Mouse (Mus musculus): ENCODE measurements at regions not wholly inside any gene's neighbourhood (a gene's known extent, or its start where the extent isn't known, plus 50 kb on each side); places are given as distances from the start of the nearest gene placed in this dataset.

DNA sequence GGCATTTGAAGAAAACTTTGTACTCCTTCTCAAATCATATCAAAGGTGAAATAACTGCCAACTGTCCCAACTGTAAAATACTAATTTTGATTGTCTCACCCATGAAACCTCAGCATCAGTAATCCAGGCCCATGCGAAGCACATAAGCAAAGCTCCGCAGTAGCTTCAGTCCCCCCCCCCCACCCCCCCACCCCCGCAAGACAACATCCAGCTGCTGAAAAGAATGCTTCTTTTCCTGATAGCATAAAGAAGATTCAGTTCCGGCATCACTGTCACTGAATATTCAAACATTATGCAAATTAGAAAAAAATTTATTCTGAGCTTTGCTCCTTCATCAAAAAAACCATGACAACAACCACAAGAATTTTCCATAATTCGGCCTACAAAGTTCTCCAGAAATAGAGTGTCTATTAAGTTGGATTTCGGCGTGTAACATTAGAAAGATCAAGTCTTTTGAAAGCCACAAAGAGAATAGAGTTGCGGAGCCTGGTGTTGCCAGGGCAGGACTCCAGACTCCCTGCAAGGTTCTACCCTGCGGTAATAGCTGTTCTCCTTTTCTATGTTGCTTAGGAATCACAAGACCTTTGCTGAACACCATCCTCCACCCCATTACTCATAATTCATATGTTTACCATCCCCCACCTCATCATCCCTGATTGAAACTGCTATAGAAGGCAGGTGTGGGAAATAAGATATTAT lies 77.9 kb upstream of the Asb5 start:
- DNase-seq (ENCODE audit: low spot score in 2 of 2): no peak

DNA sequence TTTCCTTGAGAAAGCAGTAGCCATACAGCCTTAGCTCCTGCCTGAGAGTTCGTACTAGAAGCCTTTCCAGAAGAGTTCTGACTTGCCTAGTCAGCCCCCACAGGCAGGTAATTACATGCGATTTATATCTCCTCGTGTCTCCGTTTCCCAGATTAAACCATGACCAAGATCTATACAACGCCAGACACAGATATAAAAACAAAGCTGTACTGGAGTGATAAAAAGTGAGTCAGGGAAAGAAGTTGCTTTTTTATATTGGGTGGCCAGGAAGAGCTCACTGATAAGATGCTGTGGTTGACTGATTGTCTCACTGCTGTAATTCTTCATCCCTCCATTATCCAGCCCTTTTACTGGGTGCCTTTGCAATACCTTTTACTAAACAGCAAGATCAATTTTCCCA lies 64.4 kb upstream of the Asb5 start:
- DNase-seq (ENCODE audit: low spot score in 2 of 2): no peak

DNA sequence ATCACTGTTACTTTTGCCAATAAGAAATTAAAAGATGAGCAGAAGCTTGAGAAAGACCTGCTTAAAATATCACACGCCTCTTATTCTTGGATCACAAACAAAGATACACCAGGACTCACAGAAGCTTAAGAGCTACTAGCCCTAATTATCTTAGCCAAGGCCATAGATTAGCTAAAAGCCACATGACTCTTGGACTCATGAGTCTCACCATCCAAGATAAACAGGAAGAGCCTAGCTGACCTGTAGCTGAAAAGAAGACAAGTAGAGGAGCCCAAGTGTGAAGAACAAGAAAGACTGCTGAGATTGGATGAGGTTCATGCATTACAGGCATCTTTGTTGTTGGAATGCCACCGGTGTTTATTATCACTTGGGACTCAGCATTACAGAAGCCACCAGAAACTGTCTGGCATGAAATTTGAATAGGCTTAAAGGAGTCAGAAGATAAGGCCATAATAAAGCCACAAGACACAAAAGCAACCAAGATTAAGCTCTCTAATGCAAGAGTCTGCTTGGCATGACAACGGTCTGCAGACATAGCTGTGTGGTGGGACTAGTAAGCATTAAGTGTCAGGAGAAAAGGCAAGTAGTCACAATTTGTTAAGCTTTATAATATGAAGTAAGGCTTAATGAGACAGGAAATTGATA lies 63.8 kb upstream of the Asb5 start:
- no peak for DNase-seq (ENCODE audit: low spot score in 2 of 2)

Measured in left cerebral cortex, adult 9 months (tissue).